Mouse (Mus musculus) left cerebral cortex, postnatal 14 days (tissue): Measurements from ENCODE around the gene Lcn6. TPM values are rescaled to one million over a fixed set of nuclear protein-coding genes. Genes with fewer than 3 reads are reported as not detected.

Source experiments
- DNase-seq, 2 experiments: peaks; one replicate each; pipeline ENCODE4 v3.0.0; 2021 to 2022; ENCODE audit warnings: low spot score in 2 of 2, mixed read lengths in 1 of 2
- intact Hi-C: fragments of 180-260 bp; cut with DNase I; formaldehyde crosslinking; loops from one replicate; pipeline ENCODE4 v1.15.1; 2025
- long read RNA-seq, 2 experiments: library from polyadenylated mRNA; stranded (forward); transcript quantifications; one replicate each; pipeline ENCODE4 v2.0.0; 2021
- total RNA-seq, 2 experiments: library from RNA; stranded (reverse); gene quantifications; 2 replicates each; pipeline ENCODE4 v1.2.3; 2021

The Lcn6 gene
- not detected for total RNA-seq
- long read RNA-seq, experiment 1 = 0 reads
- long read RNA-seq, experiment 2 = 0 reads

- DNase-seq = no peak
- intact Hi-C loops = no loop called here
Measured at GRCm38 (mm10) chr2:25676486-25676885, at the start of gene Lcn6. Gene Lcn6 (plus strand): TSS chr2:25676786.

GRCm38 (mm10) chr2:25627811-25628210, 48.8 kb upstream of the Lcn6 start, which contains the start of gene Fcna:
Gene Fcna (minus strand): TSS chr2:25628030.
- no peak for DNase-seq
- intact Hi-C loops = no loop called here

- no peak for DNase-seq
- intact Hi-C loops = no loop called here
Measured at GRCm38 (mm10) chr2:25628738-25629137, 47.8 kb upstream of the Lcn6 start.

GRCm38 (mm10) chr2:25633616-25634015, 43.0 kb upstream of the Lcn6 start:
- intact Hi-C loops = no loop called here
- DNase-seq = no peak

- intact Hi-C loops = no loop called here
Measured at GRCm38 (mm10) chr2:25634046-25634445, 42.5 kb upstream of the Lcn6 start.

GRCm38 (mm10) chr2:25639890-25640289, 36.7 kb upstream of the Lcn6 start:
- DNase-seq = peak; percentile 40 to 63
- intact Hi-C loops = no loop called here

More at GRCm38 (mm10) chr2:25634046-25634445, 42.5 kb upstream of the Lcn6 start:
- DNase-seq = no peak

- intact Hi-C loops = no loop called here
- no peak for DNase-seq
Measured at GRCm38 (mm10) chr2:25652902-25653301, 23.7 kb upstream of the Lcn6 start, which contains the start of gene Lcn8. Gene Lcn8 (plus strand): TSS chr2:25653120.

GRCm38 (mm10) chr2:25654502-25654901, 22.1 kb upstream of the Lcn6 start:
- intact Hi-C loops = no loop called here

GRCm38 (mm10) chr2:25656691-25657090, 19.9 kb upstream of the Lcn6 start:
- peak; percentile 12 to 20 for DNase-seq
- intact Hi-C loops = no loop called here

More at GRCm38 (mm10) chr2:25654502-25654901, 22.1 kb upstream of the Lcn6 start:
- no peak for DNase-seq

- intact Hi-C loops = no loop called here
- no peak for DNase-seq
Measured at GRCm38 (mm10) chr2:25657246-25657645, 19.3 kb upstream of the Lcn6 start.

- no peak for DNase-seq
- intact Hi-C loops = no loop called here
Measured at GRCm38 (mm10) chr2:25657652-25658051, 18.9 kb upstream of the Lcn6 start, which contains the start of gene Lcn5. Gene Lcn5 (plus strand): TSS chr2:25657952.

- intact Hi-C loops = no loop called here
- no peak for DNase-seq
Measured at GRCm38 (mm10) chr2:25660279-25660678, 16.3 kb upstream of the Lcn6 start.

GRCm38 (mm10) chr2:25661245-25661970, 15.2 kb upstream of the Lcn6 start:
- intact Hi-C loops = no loop called here
- DNase-seq = no peak

GRCm38 (mm10) chr2:25663511-25663910, 13.1 kb upstream of the Lcn6 start:
- intact Hi-C loops = no loop called here

GRCm38 (mm10) chr2:25664125-25664524, 12.5 kb upstream of the Lcn6 start:
- intact Hi-C loops = no loop called here

More at GRCm38 (mm10) chr2:25663511-25663910, 13.1 kb upstream of the Lcn6 start:
- peak; percentile 52 to 62 for DNase-seq

GRCm38 (mm10) chr2:25666516-25666915, 10.1 kb upstream of the Lcn6 start:
- DNase-seq = no peak
- intact Hi-C loops = no loop called here

More at GRCm38 (mm10) chr2:25664125-25664524, 12.5 kb upstream of the Lcn6 start:
- DNase-seq = no peak

- DNase-seq = no peak
- intact Hi-C loops = no loop called here
Measured at GRCm38 (mm10) chr2:25679559-25679958, 3.0 kb downstream of the Lcn6 start.

- no peak for DNase-seq
- intact Hi-C loops = no loop called here
Measured at GRCm38 (mm10) chr2:25682426-25682825, 5.8 kb downstream of the Lcn6 start, which contains the start of gene Lcn10. Gene Lcn10 (plus strand): TSS chr2:25682726.

- no peak for DNase-seq
- intact Hi-C loops = no loop called here
Measured at GRCm38 (mm10) chr2:25686941-25687340, 10.4 kb downstream of the Lcn6 start.

GRCm38 (mm10) chr2:25694605-25695004, 18.0 kb downstream of the Lcn6 start:
- peak; percentile 28 to 72 for DNase-seq
- intact Hi-C loops = no loop called here

GRCm38 (mm10) chr2:25696951-25697350, 20.4 kb downstream of the Lcn6 start:
- DNase-seq = no peak
- intact Hi-C loops = no loop called here
